Mouse (Mus musculus): Measurements from ENCODE around the gene Olfr391-ps. TPM values are rescaled to one million over a fixed set of nuclear protein-coding genes. Genes with fewer than 3 reads are reported as not detected.

The Olfr391-ps gene
- not detected for polyA plus RNA-seq (2014; fragmentation: Illumina TruSeq; extraction: RNeasy Lipid Tissue Mini Kit (QIAGEN cat#74804); ENCODE audit: low read depth, low replicate concordance)

DNA sequence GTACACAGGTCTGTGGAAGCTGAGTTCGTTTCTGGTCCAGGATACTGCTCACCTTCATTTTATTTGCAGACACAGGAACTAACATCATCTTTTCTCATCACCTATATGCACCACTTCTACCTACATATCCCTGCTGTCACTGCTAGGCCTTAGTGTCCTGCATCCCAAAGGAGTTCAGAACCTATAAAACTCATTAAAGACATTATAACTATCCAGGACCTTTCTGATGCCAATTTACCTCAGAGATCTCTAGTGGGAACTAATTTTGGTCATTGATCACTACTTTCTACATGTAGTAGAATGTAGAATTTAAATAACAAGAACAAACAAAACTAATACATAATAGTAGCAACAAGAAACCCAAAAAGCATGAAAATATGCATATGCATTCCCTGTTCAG lies at the start of gene Olfr391-ps:
Gene Olfr391-ps (minus strand): TSS at position 101 of the 400 bp plus-strand sequence.

GRCm38 (mm10) chr11:73851354-73851753 lies 48.5 kb upstream of the Olfr391-ps start, which contains the start of gene Olfr393:
TSS of gene Olfr393 (minus strand) at chr11:73851454.

DNA sequence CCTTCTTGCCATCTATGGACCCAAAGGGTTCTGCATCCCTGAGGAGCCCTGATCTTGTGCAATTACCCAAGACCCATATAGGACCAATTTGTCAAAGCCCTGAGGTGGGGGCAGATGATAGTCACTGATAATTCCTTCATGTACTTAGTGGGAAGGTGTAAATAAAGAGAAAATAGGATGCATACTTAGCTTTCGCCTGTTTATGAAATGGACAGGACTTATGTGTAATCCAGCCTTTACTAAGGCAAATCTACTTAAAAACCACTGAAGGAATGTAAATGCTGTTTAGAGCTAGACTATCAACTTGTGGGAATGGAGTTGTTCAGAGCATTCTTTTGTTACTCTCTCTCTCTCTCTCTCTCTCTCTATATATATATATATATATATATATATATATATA lies 14.1 kb upstream of the Olfr391-ps start, which contains the start of gene Olfr392:
Gene Olfr392 (minus strand): TSS at position 101 of the 400 bp plus-strand sequence.

DNA sequence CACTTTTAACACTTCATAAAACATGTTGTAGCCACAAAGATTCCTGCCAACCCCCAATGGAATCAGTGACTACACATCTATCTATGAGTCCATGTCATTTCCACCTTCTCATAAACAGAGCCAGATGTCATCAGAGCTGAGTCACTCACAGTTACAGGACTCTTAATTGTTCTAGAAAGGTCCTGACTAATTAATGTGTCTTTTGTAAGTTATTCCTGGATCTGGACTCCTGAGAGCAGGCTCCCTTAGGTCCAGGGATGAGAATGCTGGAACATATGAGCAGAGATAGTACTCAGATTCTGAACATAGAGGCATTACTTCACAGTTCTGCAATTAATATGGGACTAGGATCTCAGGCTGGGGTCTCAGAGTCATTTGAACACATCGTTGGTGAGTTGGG lies 20.2 kb downstream of the Olfr391-ps start, which contains the start of gene Olfr390:
Gene Olfr390 (plus strand): TSS at position 301 of the 400 bp plus-strand sequence.

GRCm38 (mm10) chr11:73780613-73781012 lies 22.2 kb downstream of the Olfr391-ps start, which contains the start of gene Olfr389:
TSS of gene Olfr389 (minus strand) at chr11:73780713.

Other genes starting within 250 kb of the Olfr391-ps start
- gene Olfr385, start 210.0 kb downstream of the Olfr391-ps start, polyA plus RNA-seq (2014; fragmentation: Illumina TruSeq; extraction: RNeasy Lipid Tissue Mini Kit (QIAGEN cat#74804); ENCODE audit: low read depth, low replicate concordance): not detected
- not detected for gene Olfr384, start 204.5 kb downstream of the Olfr391-ps start, polyA plus RNA-seq (2014; fragmentation: Illumina TruSeq; extraction: RNeasy Lipid Tissue Mini Kit (QIAGEN cat#74804); ENCODE audit: low read depth, low replicate concordance)
- gene Zfp735, start 114.3 kb downstream of the Olfr391-ps start, polyA plus RNA-seq (2014; fragmentation: Illumina TruSeq; extraction: RNeasy Lipid Tissue Mini Kit (QIAGEN cat#74804); ENCODE audit: low read depth, low replicate concordance): not detected
- gene Olfr389, start 22.3 kb downstream of the Olfr391-ps start, polyA plus RNA-seq (2014; fragmentation: Illumina TruSeq; extraction: RNeasy Lipid Tissue Mini Kit (QIAGEN cat#74804); ENCODE audit: low read depth, low replicate concordance): not detected
- gene Olfr390, start 20.1 kb downstream of the Olfr391-ps start, polyA plus RNA-seq (2014; fragmentation: Illumina TruSeq; extraction: RNeasy Lipid Tissue Mini Kit (QIAGEN cat#74804); ENCODE audit: low read depth, low replicate concordance): not detected
- not detected for gene Olfr392, start 14.0 kb upstream of the Olfr391-ps start, polyA plus RNA-seq (2014; fragmentation: Illumina TruSeq; extraction: RNeasy Lipid Tissue Mini Kit (QIAGEN cat#74804); ENCODE audit: low read depth, low replicate concordance)
- gene Olfr393, start 48.4 kb upstream of the Olfr391-ps start, polyA plus RNA-seq (2014; fragmentation: Illumina TruSeq; extraction: RNeasy Lipid Tissue Mini Kit (QIAGEN cat#74804); ENCODE audit: low read depth, low replicate concordance): not detected
- not detected for gene Olfr394, start 87.7 kb upstream of the Olfr391-ps start, polyA plus RNA-seq (2014; fragmentation: Illumina TruSeq; extraction: RNeasy Lipid Tissue Mini Kit (QIAGEN cat#74804); ENCODE audit: low read depth, low replicate concordance)
- gene Olfr395, start 106.2 kb upstream of the Olfr391-ps start, polyA plus RNA-seq (2014; fragmentation: Illumina TruSeq; extraction: RNeasy Lipid Tissue Mini Kit (QIAGEN cat#74804); ENCODE audit: low read depth, low replicate concordance): not detected
- gene Olfr23, start 133.6 kb upstream of the Olfr391-ps start, polyA plus RNA-seq (2014; fragmentation: Illumina TruSeq; extraction: RNeasy Lipid Tissue Mini Kit (QIAGEN cat#74804); ENCODE audit: low read depth, low replicate concordance): not detected
- not detected for gene Olfr397, start 157.8 kb upstream of the Olfr391-ps start, polyA plus RNA-seq (2014; fragmentation: Illumina TruSeq; extraction: RNeasy Lipid Tissue Mini Kit (QIAGEN cat#74804); ENCODE audit: low read depth, low replicate concordance)
- gene Olfr398, start 187.4 kb upstream of the Olfr391-ps start, polyA plus RNA-seq (2014; fragmentation: Illumina TruSeq; extraction: RNeasy Lipid Tissue Mini Kit (QIAGEN cat#74804); ENCODE audit: low read depth, low replicate concordance): not detected

Measured in kidney, adult 10 weeks (tissue).